Mouse (Mus musculus) central nervous system, embryonic 18 days (tissue): ENCODE results near the gene Gm13691. TPM values are rescaled to one million over a fixed set of nuclear protein-coding genes. Genes with fewer than 3 reads are reported as not detected.

Experiments
- polyA plus RNA-seq: library from polyadenylated mRNA; depleted of rRNA; stranded (reverse); fragments of >200 nt; gene quantifications from 2 replicates; pipeline ENCODE4 v1.2.3, GENCODE M21; 2012; rRNA removed

Gene Gm13691
- polyA plus RNA-seq: not detected in 2 replicates

DNA sequence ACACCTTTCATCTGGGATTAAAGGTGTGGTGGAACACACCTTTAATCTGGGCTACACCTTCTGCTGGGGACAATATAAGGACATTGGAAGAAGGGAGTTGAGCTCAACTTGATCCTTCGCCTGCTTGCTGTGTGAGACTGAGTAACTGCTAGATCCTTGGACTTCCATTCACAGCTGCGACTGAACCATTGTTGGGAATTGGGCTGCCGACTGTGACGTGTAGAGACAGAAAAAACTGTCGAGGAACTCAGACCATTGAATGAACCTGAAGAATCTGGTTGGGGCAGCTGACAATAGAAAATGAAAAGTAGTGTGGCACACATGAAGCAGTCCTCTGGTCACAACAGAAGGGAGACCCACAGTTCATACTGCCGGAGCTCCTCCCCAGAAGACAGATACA lies at the start of gene Gm13691:
Gm13691 (plus strand) TSS at position 301 of the 400 bp plus-strand sequence.

GRCm38 (mm10) chr2:83940931-83941361 lies 49.4 kb upstream of the Gm13691 start, which contains the start of gene Zswim2:
Gene Zswim2 (minus strand): TSS chr2:83941228.

GRCm38 (mm10) chr2:83955393-83955792 lies 35.0 kb upstream of the Gm13691 start, which contains the start of gene Gm13698:
Gene Gm13698 (plus strand): TSS chr2:83955693.

DNA sequence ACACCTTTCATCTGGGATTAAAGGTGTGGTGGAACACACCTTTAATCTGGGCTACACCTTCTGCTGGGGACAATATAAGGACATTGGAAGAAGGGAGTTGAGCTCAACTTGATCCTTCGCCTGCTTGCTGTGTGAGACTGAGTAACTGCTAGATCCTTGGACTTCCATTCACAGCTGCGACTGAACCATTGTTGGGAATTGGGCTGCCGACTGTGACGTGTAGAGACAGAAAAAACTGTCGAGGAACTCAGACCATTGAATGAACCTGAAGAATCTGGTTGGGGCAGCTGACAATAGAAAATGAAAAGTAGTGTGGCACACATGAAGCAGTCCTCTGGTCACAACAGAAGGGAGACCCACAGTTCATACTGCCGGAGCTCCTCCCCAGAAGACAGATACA lies 29.1 kb upstream of the Gm13691 start, which contains the start of gene Gm13693:
Gm13693 (plus strand) TSS at position 301 of the 400 bp plus-strand sequence.

GRCm38 (mm10) chr2:83967013-83967412 lies 23.3 kb upstream of the Gm13691 start, which contains the start of gene Gm13695:
Gene Gm13695 (plus strand): TSS chr2:83967313.

DNA sequence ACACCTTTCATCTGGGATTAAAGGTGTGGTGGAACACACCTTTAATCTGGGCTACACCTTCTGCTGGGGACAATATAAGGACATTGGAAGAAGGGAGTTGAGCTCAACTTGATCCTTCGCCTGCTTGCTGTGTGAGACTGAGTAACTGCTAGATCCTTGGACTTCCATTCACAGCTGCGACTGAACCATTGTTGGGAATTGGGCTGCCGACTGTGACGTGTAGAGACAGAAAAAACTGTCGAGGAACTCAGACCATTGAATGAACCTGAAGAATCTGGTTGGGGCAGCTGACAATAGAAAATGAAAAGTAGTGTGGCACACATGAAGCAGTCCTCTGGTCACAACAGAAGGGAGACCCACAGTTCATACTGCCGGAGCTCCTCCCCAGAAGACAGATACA lies 17.5 kb upstream of the Gm13691 start, which contains the start of gene Gm13696:
Gm13696 (plus strand) TSS at position 301 of the 400 bp plus-strand sequence.

DNA sequence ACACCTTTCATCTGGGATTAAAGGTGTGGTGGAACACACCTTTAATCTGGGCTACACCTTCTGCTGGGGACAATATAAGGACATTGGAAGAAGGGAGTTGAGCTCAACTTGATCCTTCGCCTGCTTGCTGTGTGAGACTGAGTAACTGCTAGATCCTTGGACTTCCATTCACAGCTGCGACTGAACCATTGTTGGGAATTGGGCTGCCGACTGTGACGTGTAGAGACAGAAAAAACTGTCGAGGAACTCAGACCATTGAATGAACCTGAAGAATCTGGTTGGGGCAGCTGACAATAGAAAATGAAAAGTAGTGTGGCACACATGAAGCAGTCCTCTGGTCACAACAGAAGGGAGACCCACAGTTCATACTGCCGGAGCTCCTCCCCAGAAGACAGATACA lies 11.7 kb upstream of the Gm13691 start, which contains the start of gene Gm13694:
Gm13694 (plus strand) TSS at position 301 of the 400 bp plus-strand sequence.

DNA sequence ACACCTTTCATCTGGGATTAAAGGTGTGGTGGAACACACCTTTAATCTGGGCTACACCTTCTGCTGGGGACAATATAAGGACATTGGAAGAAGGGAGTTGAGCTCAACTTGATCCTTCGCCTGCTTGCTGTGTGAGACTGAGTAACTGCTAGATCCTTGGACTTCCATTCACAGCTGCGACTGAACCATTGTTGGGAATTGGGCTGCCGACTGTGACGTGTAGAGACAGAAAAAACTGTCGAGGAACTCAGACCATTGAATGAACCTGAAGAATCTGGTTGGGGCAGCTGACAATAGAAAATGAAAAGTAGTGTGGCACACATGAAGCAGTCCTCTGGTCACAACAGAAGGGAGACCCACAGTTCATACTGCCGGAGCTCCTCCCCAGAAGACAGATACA lies 5.9 kb upstream of the Gm13691 start, which contains the start of gene Gm13697:
Gm13697 (plus strand) TSS at position 301 of the 400 bp plus-strand sequence.

Other genes starting within 250 kb of the Gm13691 start
- 61.6 and 64.3 TPM in 2 replicates for gene Fam171b, start 177.9 kb upstream of the Gm13691 start, polyA plus RNA-seq
- 0.03 TPM in 1 of 2 replicates, not detected in the other for gene Zswim2, start 49.3 kb upstream of the Gm13691 start, polyA plus RNA-seq
- not detected in 2 replicates for gene Gm13698, start 34.9 kb upstream of the Gm13691 start, polyA plus RNA-seq
- not detected in 2 replicates for gene Gm13693, start 29.1 kb upstream of the Gm13691 start, polyA plus RNA-seq
- gene Gm13695, start 23.2 kb upstream of the Gm13691 start, polyA plus RNA-seq: not detected in 2 replicates
- gene Gm13696, start 17.4 kb upstream of the Gm13691 start, polyA plus RNA-seq: not detected in 2 replicates
- gene Gm13694, start 11.6 kb upstream of the Gm13691 start, polyA plus RNA-seq: not detected in 2 replicates
- not detected in 2 replicates for gene Gm13697, start 5.8 kb upstream of the Gm13691 start, polyA plus RNA-seq